Mouse (Mus musculus) heart, postnatal 14 days (tissue): ENCODE measurements at regions not wholly inside any gene's neighbourhood (a gene's known extent, or its start where the extent isn't known, plus 50 kb on each side); places are given as distances from the start of the nearest gene placed in this dataset.

Experiments
- DNase-seq, 2 experiments: peaks; one replicate each; pipeline ENCODE4 v3.0.0; 2021 to 2022
- intact Hi-C: fragments of 180-260 bp; cut with DNase I; formaldehyde crosslinking; loops from one replicate; pipeline ENCODE4 v1.15.1; 2025

- DNase-seq = no peak
- intact Hi-C loops = loop anchor here (5.0 kb wide), 1 partner anchor 42 kb away; no protein-coding TSS in a partner anchor
Measured at GRCm38 (mm10) chr3:52929827-52930605, 87.0 kb downstream of the Cog6 start.

- intact Hi-C loops = loop anchor here (5.0 kb wide), 1 partner anchor 45 kb away; no protein-coding TSS in a partner anchor
- DNase-seq = no peak
Measured at GRCm38 (mm10) chr3:52927361-52927841, 89.6 kb downstream of the Cog6 start.

- intact Hi-C loops = loop anchor here (5.0 kb wide), 1 partner anchor 46 kb away; no protein-coding TSS in a partner anchor
- no peak for DNase-seq
Measured at GRCm38 (mm10) chr3:52926549-52926948, 90.5 kb downstream of the Cog6 start.

- peak; percentile 6 to 33 for DNase-seq
- intact Hi-C loops = loop anchor here (5.0 kb wide), 1 partner anchor 47 kb away; no protein-coding TSS in a partner anchor
Measured at GRCm38 (mm10) chr3:52925223-52925622, 91.8 kb downstream of the Cog6 start.

- intact Hi-C loops = loop anchor here (5.0 kb wide), 1 partner anchor 48 kb away; no protein-coding TSS in a partner anchor
Measured at GRCm38 (mm10) chr3:52924631-52925030, 92.4 kb downstream of the Cog6 start.

GRCm38 (mm10) chr3:52923824-52924559 is 93.0 kb downstream of the Cog6 start:
- intact Hi-C loops = no loop called here
- DNase-seq = no peak

More at GRCm38 (mm10) chr3:52924631-52925030, 92.4 kb downstream of the Cog6 start:
- DNase-seq = no peak

GRCm38 (mm10) chr3:52922411-52922810 is 94.6 kb downstream of the Cog6 start:
- no peak for DNase-seq
- intact Hi-C loops = no loop called here

- intact Hi-C loops = loop anchor here (5.0 kb wide), 1 partner anchor 70 kb away; no protein-coding TSS in a partner anchor
- DNase-seq = peak in 1 of 2 experiments; percentile 30
Measured at GRCm38 (mm10) chr3:52906823-52907564, 110.0 kb downstream of the Cog6 start.

- intact Hi-C loops = no loop called here
- no peak for DNase-seq
Measured at GRCm38 (mm10) chr3:52904028-52904427, 113.0 kb downstream of the Cog6 start.

- peak; percentile 61 to 65 for DNase-seq
- intact Hi-C loops = no loop called here
Measured at GRCm38 (mm10) chr3:52897665-52898064, 119.4 kb downstream of the Cog6 start.

GRCm38 (mm10) chr3:52896462-52896861 is 120.6 kb downstream of the Cog6 start:
- intact Hi-C loops = no loop called here
- DNase-seq = no peak

GRCm38 (mm10) chr3:52895751-52896150 is 121.3 kb downstream of the Cog6 start:
- intact Hi-C loops = no loop called here
- DNase-seq = no peak

GRCm38 (mm10) chr3:52894812-52895211 is 122.2 kb downstream of the Cog6 start:
- no peak for DNase-seq
- intact Hi-C loops = no loop called here

- intact Hi-C loops = no loop called here
Measured at GRCm38 (mm10) chr3:52889156-52889715, 127.8 kb downstream of the Cog6 start.

GRCm38 (mm10) chr3:52881981-52882380 is 135.1 kb downstream of the Cog6 start:
- DNase-seq = peak; percentile 8 to 29
- intact Hi-C loops = no loop called here

More at GRCm38 (mm10) chr3:52889156-52889715, 127.8 kb downstream of the Cog6 start:
- peak; percentile 24 to 25 for DNase-seq

- intact Hi-C loops = no loop called here
- no peak for DNase-seq
Measured at GRCm38 (mm10) chr3:52881139-52881538, 135.9 kb downstream of the Cog6 start.

- intact Hi-C loops = no loop called here
- DNase-seq = no peak
Measured at GRCm38 (mm10) chr3:52879700-52880099, 137.3 kb downstream of the Cog6 start.

GRCm38 (mm10) chr3:52878334-52878733 is 138.7 kb downstream of the Cog6 start:
- intact Hi-C loops = no loop called here
- DNase-seq = peak; percentile 4 to 5

- intact Hi-C loops = no loop called here
- DNase-seq = no peak
Measured at GRCm38 (mm10) chr3:52872260-52872659, 144.8 kb downstream of the Cog6 start.
